Mouse (Mus musculus) limb, embryonic 14.5 days (tissue): ENCODE measurements around the gene Bckdk. TPM values are rescaled to one million over a fixed set of nuclear protein-coding genes. Genes with fewer than 3 reads are reported as not detected.

ENCODE experiments used
- ATAC-seq: fragments of 200-750 bp; cut with Nextera tagmentation; 2 replicates; pipeline ENCODE4 v1.8.0; 2017; ENCODE audit warnings: low read depth, moderate number of reproducible peaks, moderate TSS enrichment; ENCODE audit not compliant: low FRiP score
- DNase-seq: peaks from one replicate; pipeline ENCODE4 v3.0.0-alpha.2; 2015; ENCODE audit warnings: low spot score
- H3K27ac ChIP-seq: fragments of 300-500 bp; sonication (generic); replicated peaks from 2 replicates; pipeline ENCODE4 v1.5.1; 2014; ENCODE audit warnings: low read depth, mild to moderate bottlenecking, low read length, moderate library complexity, mixed read lengths
- H3K27me3 ChIP-seq: fragments of 300-500 bp; sonication (generic); 2 replicates; pipeline ENCODE4 v1.6.1; 2014; ENCODE audit warnings: low read length, mixed read lengths; ENCODE audit not compliant: control insufficient read depth, insufficient read depth
- H3K36me3 ChIP-seq: fragments of 300-500 bp; sonication (generic); 2 replicates; pipeline ENCODE4 v1.6.1; 2014; ENCODE audit warnings: mild to moderate bottlenecking, low read length, moderate library complexity, mixed read lengths; ENCODE audit not compliant: control insufficient read depth, insufficient read depth
- H3K4me1 ChIP-seq: fragments of 300-500 bp; sonication (generic); 2 replicates; pipeline ENCODE4 v1.6.1; 2014; ENCODE audit warnings: antibody characterized with exemption, low read length, mixed read lengths; ENCODE audit not compliant: control insufficient read depth, insufficient read depth
- H3K4me2 ChIP-seq: fragments of 300-500 bp; sonication (generic); replicated peaks from 2 replicates; pipeline ENCODE4 v1.6.1; 2014; ENCODE audit warnings: low read depth, mild to moderate bottlenecking, low read length, moderate library complexity; ENCODE audit not compliant: severe bottlenecking
- H3K4me3 ChIP-seq: fragments of 300-500 bp; sonication (generic); replicated peaks from 2 replicates; pipeline ENCODE4 v1.5.1; 2014; ENCODE audit warnings: low read length
- H3K9ac ChIP-seq: fragments of 300-500 bp; sonication (generic); 2 replicates; pipeline ENCODE4 v1.6.1; 2014; ENCODE audit warnings: mild to moderate bottlenecking, low read depth, low read length, moderate library complexity; ENCODE audit not compliant: severe bottlenecking
- H3K9me3 ChIP-seq: fragments of 300-500 bp; sonication (generic); 2 replicates; pipeline ENCODE4 v1.6.1; 2016; ENCODE audit warnings: low read length; ENCODE audit not compliant: control insufficient read depth
- POLR2A ChIP-seq: fragments of 200-500 bp; IDR thresholded peaks from 2 replicates; pipeline ENCODE4 v1.8.0; 2012; ENCODE audit warnings: inconsistent platforms, mild to moderate bottlenecking, moderate library complexity, borderline replicate concordance; ENCODE audit not compliant: insufficient read depth, insufficient read length; ENCODE audit errors: extremely low read depth
- WGBS: fragments of 180-500 bp; shearing (Covaris S2); extraction: QIAGEN DNeasy Blood & Tissue Kit; methylation state at CpG from one replicate; pipeline ENCODE4 v1.1.7; 2014; 5-methylcytosine and 5-hydroxymethylcytosine counted together
- polyA plus RNA-seq, 2 experiments: library from polyadenylated mRNA; depleted of rRNA in 1 of 2; stranded (reverse) in 1 of 2; unstranded in 1 of 2; fragments of >200 nt; fragmentation: Nextera tagmentation in 1 of 2; extraction: Ambion mirVana in 1 of 2; gene quantifications; 2 replicates each; pipeline versions ENCODE4 v1.2.1 to v1.2.3; 2012 to 2014

The Bckdk gene
- polyA plus RNA-seq, 2 experiments, result 67.0 to 122 TPM

DNA sequence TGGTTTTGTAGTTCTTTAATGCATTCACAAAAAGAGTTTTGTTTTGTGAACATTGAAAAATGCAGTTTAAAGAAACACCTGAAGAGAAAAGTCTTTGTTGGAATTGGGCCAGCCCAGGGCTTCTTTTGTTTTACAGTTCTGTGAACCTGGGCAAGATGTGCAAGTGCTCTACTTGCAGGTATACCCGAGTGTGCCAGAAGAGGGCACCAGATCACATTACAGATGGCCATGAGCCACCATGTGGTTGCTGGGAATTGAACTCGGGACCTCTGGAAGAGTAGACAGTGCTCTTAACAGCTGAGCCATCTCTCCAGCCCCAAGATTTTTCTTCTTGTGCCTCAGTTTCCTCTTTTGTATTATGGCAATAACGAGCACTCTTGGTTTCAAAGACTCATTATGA, 14.3 kb downstream of the Bckdk start:
- H3K36me3 ChIP-seq, result peaks cover 51% of the 10 kb centered on the region
- H3K27ac ChIP-seq, result no peak overlapping the region
- H3K9ac ChIP-seq, result no peak overlapping the region
- 58% methylated on average over 3 of the region's 3 CpGs for WGBS
- no peak overlapping the region for H3K4me2 ChIP-seq
- 0 out of 2 replicates have a peak, but pooled peaks cover 1% of the 10 kb centered on the region for H3K4me1 ChIP-seq
- ATAC-seq (no peak), DNase-seq (no peak)
- no peaks in the 10 kb centered on the region for H3K9me3 ChIP-seq
- H3K4me3 ChIP-seq, result no peak overlapping the region
- no peak for TF ChIP-seq POLR2A
- no peaks in the 10 kb centered on the region for H3K27me3 ChIP-seq

DNA sequence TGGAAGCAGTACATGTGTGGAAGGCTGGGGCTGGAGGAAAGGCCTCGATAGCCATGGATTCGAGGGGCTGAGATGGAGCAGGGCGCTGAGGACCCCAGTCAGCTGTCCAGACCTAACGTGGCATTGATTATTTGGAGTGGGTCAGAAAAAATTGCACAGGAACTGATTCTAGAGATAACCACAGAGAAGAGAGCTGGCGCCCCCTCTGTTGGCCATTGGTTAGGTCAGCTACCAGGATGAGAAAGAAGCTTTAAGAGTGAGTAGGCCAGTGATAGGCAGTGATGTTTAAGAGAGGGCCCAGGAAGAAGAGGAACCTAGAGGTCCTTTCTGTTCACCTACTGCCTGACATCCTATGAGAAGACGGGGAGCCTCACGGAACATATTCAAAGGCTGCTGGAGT, 15.4 kb downstream of the Bckdk start:
- Histone ChIP-seq H3K36me3 (peaks cover 59% of the 10 kb centered on the region), H3K4me1 (no peaks in the 10 kb centered on the region), H3K9me3 (no peaks in the 10 kb centered on the region), H3K9ac (no peak overlapping the region), H3K27ac (no peak overlapping the region), H3K4me2 (no peak overlapping the region), H3K27me3 (no peaks in the 10 kb centered on the region), H3K4me3 (no peak overlapping the region)
- DNase-seq (no peak), ATAC-seq (no peak)
- TF ChIP-seq POLR2A, result no peak
- WGBS, result 76% methylated on average over 7 of the region's 7 CpGs

- no peak for TF ChIP-seq POLR2A
- Histone ChIP-seq H3K4me2 (no peak overlapping the region), H3K4me1 (no peaks in the 10 kb centered on the region), H3K4me3 (no peak overlapping the region), H3K36me3 (peaks cover 51% of the 10 kb centered on the region), H3K9me3 (no peaks in the 10 kb centered on the region), H3K27ac (no peak overlapping the region), H3K9ac (no peak overlapping the region), H3K27me3 (no peaks in the 10 kb centered on the region)
- ATAC-seq, result no peak
- no peak for DNase-seq
- 64% methylated on average over 7 of the region's 8 CpGs for WGBS
These were observed 17.6 kb downstream of the Bckdk start for GRCm38 (mm10) chr7:127921516-127921915.

GRCm38 (mm10) chr7:127922451-127923275, 18.8 kb downstream of the Bckdk start:
- 76% methylated on average over 6 of the region's 6 CpGs for WGBS
- H3K36me3 ChIP-seq, result peaks cover 45% of the 10 kb centered on the region
- H3K9ac ChIP-seq, result no peak overlapping the region
- no peak for TF ChIP-seq POLR2A
- no peak for DNase-seq
- no peak overlapping the region for H3K27ac ChIP-seq
- no peaks in the 10 kb centered on the region for H3K4me1 ChIP-seq
- H3K4me3 ChIP-seq, result no peak overlapping the region
- no peak for ATAC-seq
- no peaks in the 10 kb centered on the region for H3K9me3 ChIP-seq
- H3K4me2 ChIP-seq, result no peak overlapping the region
- no peaks in the 10 kb centered on the region for H3K27me3 ChIP-seq

- H3K4me1 ChIP-seq, result 0 out of 2 replicates have a peak, but pooled peaks cover 2% of the 10 kb centered on the region
- ATAC-seq, result no peak
- H3K36me3 ChIP-seq, result peaks cover 38% of the 10 kb centered on the region
- H3K9ac ChIP-seq, result no peak overlapping the region
- no peaks in the 10 kb centered on the region for H3K9me3 ChIP-seq
- no peak overlapping the region for H3K4me3 ChIP-seq
- no peak overlapping the region for H3K27ac ChIP-seq
- H3K4me2 ChIP-seq, result no peak overlapping the region
- TF ChIP-seq POLR2A, result no peak
- WGBS, result 92% methylated on average over 5 of the region's 5 CpGs
- no peak for DNase-seq
- peaks cover 2% of the 10 kb centered on the region; the same call in 1 of the 2 replicates for H3K27me3 ChIP-seq
These were observed 19.8 kb downstream of the Bckdk start for GRCm38 (mm10) chr7:127923714-127924113.
